Mouse (Mus musculus) left cerebral cortex, postnatal 4 days (tissue): Measurements from ENCODE around the gene Ogdh. TPM values are rescaled to one million over a fixed set of nuclear protein-coding genes. Genes with fewer than 3 reads are reported as not detected.
A peak's percentile ranks its signal among the peaks of the same experiment; 100 is the strongest.
"Not testable (repeated sequence)": the region's sequence is repeated elsewhere in the genome, so short reads cannot be mapped to it uniquely, and the experiment has no call there.

Experiments used
- DNase-seq: peaks from one replicate; pipeline ENCODE4 v3.0.0-alpha.2; 2022
- intact Hi-C: fragments of 180-260 bp; cut with DNase I; formaldehyde crosslinking; loops from one replicate; pipeline ENCODE4 v1.15.1; 2025
- total RNA-seq, 2 experiments: library from RNA; stranded (reverse); gene quantifications; 2 replicates each; pipeline ENCODE4 v1.2.3; 2021

Gene Ogdh
- total RNA-seq, 2 experiments from 2014 or later: 146 to 159 TPM

DNA sequence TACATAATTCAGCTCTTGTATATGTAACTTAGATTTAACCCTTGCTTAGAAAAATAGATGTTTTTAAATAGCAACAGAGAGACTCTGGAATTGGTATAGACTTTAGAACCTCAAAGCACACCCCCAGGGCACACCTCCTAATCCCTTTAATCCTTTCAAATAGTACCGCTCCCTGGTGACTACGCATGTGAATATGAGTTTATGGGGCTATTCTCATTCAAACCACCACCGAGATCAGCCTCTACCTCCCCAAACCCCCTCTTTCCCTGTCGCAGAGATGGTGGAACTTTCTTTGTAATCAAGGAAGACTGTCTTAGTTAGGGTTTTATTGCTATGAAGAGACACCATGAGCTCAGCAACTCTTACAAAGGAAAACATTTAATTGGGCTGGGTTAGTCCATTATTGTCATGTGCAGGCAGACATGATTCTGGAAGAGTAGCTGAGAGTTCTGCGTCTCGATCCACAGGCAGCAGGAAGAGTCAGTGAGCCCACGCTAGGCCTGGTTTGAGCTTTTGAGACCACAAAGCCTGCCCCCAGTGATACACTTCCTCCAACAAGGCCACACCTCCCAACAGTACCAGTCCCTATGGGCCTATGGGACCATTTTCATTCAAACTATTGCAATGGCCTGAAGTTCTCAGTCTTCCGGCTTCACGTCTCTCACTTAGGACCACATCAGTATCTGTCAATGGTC lies 73.3 kb downstream of the Ogdh start:
- DNase-seq: no peak
- intact Hi-C loops: no loop called here

DNA sequence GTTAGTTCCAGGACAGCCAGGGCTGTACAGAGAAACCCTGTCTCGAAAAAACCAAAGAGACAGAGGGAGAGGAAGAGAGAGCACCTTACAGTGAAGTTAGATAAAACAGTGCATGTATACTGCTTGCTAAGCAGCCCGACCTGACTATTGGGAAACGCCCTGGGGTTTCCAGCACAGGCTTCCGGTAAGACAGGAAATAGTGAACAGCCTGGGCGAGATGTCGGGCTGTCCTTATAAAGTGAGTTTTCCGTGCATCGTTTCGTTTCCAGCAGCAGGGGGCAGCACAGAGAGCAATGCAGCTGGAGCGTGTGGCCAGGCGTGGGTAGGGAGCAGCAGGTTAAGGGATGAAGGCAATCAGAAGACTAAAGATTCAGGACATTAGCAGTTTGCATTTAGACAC lies 74.5 kb downstream of the Ogdh start:
- intact Hi-C loops: no loop called here

DNA sequence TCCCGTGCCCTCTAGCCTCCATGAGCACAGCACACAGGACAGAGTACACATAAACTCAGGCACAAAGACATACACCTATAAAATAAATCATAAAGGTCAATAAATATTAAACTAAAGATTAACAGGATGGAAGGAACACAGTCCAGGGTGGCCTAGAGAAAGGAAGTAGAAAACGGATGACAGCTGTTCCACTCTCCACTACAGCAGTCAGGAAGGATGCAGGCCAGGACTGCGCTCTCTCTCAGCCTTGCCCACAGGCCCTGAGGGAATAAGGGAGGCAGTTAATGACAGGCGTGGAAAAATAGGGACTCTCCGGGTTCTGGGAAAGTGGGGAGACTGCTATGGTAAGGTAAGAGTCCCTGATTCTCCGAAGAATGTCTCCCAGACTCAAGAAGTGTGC lies 75.0 kb downstream of the Ogdh start:
- intact Hi-C loops: no loop called here
- DNase-seq: no peak

More for the DNA sequence above, 74.5 kb downstream of the Ogdh start:
- peak; percentile 68 for DNase-seq

DNA sequence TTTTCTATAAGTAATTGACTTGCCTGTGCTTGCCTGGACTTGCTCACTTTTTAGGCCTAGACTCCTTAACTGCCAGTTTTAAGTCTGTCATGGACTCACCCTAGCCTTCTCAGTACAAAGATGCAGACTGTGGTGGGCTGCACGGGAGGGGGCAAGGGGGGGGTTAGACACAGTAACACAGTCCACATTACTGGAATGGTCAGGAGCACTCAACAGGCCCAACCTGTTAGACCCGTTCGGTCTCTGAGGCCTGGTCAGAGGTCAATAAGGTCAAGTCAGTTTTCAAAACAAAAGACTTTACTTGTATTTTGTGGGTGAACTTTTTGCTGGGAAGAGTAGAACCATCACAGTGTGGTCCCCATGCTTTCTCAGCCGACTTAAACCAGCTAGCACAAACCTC lies 75.7 kb downstream of the Ogdh start:
- DNase-seq: no peak
- intact Hi-C loops: no loop called here

DNA sequence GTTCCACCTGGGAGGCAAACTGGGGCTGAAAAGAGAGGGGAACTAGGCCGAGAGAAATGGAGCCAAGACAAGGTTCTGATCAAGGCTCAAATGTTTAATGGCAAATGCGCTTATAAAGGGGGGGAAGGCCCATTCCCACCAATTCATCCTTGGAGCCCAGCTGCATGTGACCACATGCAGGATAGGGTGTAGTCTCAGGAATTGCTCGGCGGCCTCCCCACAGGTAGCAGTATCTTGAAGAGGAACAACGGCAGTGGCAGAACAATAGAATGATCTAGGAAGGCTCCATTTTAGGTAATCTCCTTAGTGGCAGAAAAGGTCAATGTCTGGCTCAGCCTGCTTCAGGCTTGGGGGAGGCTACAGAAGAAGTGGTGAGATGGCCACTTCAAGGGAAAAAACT lies 76.6 kb downstream of the Ogdh start:
- DNase-seq, intact Hi-C loops: not testable (repeated sequence)

DNA sequence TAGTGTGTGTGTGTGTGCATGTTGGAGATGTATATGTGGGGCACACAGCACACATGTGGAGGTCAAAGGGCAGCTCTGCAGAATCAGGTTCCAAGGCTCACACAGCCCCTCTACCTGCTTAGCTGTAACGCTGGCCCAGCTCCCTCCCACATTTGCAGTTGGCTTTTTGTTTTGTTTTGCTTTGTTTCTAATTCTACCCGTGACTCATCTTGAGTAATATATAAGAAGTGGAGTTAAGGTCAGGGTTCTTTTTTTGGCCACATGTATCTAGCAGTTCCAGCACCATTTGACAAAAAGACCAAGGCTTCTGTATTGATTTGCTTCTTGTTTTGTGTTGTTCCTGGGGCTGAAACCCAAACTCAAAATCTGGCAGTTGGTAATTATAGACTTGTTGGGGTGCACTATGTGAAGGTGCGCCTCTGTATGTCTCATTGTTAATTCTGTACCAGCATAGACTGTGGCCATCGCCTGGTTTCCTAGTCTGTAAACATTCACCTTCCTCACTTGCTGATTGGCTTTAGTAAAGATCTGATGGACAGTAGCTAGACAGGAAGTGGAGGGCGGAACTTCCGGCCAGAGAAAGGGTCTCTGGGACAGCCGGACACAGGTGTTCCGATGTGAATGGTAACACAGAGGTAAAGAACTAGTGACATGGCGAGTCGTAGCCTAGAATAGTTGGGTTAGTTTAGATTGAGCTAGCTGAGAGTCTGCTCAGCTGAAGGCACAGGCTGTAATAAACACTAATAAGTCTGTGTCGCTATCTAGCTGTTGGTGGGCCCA lies 80.1 kb downstream of the Ogdh start:
- DNase-seq: no peak
- intact Hi-C loops: no loop called here

DNA sequence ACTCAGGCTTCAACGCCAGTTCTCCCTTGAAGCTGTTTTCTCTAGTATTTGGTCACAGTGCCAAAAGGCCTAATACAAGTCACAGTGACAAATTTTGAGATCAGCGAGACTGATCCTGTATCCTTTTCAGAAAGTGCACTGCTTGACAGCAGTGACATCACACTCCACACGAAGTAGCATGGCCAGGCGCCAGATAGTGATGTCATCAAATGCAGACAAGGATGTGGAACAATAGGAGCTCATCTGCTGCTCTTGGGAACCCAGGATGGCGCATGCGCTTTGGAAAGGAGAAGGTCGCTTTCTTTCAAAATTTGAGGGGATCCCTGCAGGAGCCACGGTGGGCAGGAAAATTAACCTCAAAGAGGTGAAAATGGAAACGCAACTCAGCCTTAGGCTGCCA lies 81.4 kb downstream of the Ogdh start:
- DNase-seq: peak; percentile 34
- intact Hi-C loops: no loop called here

DNA sequence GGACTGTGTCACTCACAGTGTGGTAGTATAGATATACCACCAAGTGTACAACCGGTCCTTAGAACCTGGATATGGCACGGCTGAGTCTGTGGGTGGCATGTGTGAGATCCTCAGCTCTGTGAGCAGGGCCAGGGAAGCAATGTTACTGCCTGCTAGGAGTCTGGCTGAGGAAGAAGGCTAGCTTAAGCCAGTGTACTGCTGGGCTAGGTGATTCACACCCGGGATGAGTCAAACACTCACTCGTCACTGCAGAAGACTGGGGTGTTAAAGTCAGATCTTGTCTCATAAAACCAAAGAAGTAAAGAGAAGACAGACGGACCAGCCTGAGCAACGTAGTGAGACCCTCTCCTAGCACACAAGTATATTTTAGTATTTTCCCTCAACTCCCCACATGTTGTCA lies 89.5 kb downstream of the Ogdh start:
- no peak for DNase-seq
- intact Hi-C loops: no loop called here

DNA sequence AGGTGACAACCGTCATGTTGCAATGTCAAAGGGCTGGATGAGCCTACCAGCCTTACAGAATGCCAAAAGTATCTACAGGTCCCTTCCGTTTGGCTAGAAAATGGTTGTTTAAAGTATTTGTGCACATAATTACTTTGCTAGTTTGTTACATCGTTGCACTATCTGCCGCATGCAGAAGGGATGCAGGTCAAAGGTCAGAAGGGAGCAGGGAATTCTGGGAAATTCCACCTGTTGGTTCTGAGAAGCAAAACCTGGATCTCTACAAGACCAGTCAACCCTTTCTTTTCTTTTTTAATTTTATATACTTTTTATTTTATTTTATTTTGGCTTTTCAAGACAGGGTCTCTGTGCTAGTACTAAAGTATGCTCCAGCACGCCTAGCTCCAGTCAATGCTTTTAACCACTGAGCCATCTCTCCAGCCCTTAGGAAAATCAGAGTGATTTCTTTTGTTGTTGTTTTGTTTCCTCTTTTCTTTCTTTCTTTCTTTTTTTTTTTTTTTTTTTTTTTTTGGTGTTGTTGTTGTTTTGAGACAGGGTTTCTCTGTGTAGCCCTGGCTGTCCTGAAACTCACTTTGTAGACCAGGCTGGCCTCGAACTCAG lies 96.8 kb downstream of the Ogdh start:
- no peak for DNase-seq
- intact Hi-C loops: no loop called here

DNA sequence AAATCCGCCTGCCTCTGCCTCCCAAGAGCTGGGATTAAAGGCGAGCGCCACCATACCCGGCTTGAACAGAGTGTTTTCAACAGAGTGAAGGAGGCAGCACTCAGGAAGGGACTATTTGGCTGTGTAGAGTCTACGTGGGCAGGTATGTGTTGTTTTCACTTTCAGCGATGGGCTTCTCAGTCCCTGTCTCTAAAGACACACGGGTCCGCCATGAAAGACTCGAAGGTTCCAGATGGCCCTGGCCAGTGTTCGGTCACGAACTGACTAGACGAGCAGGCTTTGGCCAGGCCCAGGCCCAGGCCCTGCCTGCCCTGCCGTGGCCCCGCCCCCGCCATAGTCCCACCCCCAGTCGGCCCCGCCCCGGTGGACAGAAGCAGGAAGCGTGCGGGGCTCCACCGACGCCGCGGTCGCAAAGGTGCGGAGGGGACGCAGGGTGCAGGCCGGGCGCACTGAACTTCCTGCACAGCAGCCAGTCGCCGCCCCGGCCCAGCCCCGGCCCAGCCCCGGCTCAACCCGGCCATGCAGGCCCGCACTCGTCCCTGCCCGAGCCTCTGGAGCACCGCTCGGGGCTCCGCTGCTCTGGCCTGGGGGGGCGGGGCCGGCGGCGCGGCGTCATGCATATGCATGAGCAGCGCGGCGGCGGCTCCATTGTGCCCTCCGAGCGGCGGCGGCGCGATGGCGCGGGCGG lies 97.4 kb downstream of the Ogdh start, which contains the start of gene Zmiz2:
Zmiz2 (plus strand) TSS at position 349 of the 688 bp plus-strand sequence.
- intact Hi-C loops: no loop called here
- peak; percentile 97 for DNase-seq

DNA sequence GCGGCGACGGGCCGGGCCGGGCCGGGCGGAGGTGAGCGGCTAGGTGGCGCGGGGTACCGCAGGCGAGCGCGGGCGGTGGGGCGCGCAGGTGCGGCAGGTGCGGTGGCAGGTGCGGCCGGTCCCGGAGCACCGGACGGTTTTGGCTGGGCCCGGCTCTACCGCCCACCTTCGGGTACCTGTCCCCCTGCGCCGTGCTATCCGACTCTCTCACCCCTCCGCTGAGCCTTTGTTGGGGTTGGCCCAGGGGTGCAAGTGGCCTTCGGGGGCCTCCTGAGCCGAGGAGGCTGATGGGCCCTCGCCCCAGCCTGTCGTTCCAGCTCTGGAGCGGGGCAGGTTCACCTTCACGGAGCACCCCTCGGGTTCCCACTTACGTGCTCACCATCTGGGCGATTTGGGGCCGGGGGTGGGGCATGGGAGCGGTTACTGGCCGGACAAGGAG lies 98.1 kb downstream of the Ogdh start:
- intact Hi-C loops: no loop called here
- no peak for DNase-seq

DNA sequence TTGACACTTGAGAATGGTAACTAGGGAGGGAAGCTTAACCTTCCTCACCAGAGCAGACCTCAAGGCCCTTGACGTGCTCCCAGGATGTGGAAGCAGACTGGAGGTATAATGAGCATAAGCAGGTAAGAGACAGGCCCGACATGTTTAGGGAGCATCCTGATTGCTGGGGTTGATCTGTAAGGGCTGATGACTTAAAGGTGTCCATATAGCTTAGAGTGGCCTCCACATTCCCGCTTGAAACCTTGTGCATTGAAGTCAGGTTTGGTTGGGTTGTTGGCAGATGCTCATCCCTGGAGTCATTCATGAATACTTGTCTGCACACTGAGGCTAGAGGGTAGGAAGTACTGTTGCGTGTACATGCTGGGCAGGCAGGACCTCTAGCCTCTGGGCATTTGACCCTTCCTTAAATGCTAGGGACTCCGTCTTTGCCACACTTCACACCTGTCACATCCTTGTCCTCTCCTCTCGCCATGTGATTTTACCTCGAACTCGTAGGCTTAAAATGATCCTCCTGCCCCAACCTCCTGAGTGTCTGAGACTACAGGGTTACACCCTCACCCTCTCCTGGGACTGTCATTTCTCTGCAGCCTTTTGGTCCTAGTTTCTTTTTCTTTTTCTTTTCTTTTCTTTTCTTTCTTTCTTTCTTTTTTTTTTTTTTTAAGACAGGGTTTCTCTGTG lies 99.1 kb downstream of the Ogdh start:
- DNase-seq: no peak

DNA sequence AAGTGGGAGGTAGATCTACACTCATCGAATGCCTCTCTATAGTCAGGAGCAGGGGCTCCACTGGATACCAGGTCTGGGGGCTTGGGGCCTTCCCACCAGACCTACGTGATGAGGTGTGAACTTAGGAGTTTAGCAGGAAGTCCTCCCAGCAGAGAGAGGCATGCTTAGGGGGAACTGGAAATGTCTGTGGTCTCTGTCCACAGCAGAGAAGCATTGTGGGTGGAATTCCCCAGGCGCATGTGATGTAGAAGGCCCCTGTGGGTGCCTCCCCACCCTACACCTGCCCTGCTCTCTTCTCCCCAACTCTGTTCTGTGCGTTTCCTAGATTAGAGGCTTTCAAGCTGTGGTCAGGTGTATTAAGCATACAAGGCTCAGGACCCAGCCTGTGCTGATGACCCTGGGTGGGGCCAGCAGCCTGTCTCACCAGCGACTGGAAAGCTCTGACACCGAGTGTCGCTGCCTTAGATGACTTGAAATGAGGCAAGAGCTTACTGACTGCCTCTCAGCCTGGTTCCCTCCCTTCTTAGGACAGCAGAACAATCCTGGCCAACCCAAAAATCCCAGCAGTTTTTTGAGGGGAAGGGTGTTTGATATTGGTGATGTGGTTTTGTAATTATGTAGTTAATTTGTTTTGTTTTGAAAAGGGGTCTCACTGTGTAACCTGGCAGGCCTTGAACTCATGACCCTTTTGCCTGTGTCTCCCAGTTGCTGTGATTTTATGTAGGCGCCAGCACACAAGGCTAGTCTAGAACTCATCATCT lies 100.3 kb downstream of the Ogdh start:
- intact Hi-C loops: no loop called here

More for the DNA sequence above, 99.1 kb downstream of the Ogdh start:
- intact Hi-C loops: no loop called here

DNA sequence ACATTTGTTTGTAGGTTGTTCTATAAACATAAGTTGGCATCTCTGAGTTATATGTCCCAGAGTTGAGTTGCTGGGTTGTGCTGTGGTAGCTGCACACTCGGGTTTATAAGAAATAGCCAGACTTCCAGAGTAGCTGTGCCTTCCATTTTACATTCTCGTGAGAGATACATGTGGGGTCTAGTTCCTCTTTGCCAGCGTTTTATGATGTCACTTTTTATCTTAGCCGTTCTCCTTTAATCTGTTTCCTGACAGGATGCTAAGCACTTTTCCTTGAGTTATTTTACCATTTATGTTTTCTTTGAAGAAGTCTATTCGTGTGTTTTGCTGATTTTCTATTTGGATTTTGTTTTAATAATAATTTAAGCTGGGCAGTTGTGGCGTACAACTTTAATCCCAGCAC lies 101.4 kb downstream of the Ogdh start:
- DNase-seq: no peak
- intact Hi-C loops: no loop called here

More for the DNA sequence above, 100.3 kb downstream of the Ogdh start:
- DNase-seq: no peak

DNA sequence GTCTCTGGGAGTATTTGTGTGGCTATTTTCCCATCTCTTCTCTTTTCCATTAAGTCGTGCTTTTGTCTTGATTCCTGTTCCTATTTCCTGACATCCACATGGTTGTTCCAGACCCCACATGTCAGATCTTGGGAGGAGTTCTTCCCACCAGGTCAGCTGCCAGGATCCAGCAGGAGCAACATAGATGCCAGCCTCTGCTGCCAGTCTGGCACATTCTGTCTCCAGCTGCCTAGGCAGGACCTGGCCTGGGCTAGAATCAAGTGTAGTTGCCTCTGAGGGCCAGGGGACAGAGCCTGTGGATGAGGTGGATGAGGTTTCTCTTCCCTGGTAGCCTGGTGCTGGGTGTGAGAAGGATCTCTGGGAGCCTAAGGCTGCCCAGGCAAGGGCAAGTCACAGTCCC lies 102.4 kb downstream of the Ogdh start:
- peak; percentile 71 for DNase-seq

DNA sequence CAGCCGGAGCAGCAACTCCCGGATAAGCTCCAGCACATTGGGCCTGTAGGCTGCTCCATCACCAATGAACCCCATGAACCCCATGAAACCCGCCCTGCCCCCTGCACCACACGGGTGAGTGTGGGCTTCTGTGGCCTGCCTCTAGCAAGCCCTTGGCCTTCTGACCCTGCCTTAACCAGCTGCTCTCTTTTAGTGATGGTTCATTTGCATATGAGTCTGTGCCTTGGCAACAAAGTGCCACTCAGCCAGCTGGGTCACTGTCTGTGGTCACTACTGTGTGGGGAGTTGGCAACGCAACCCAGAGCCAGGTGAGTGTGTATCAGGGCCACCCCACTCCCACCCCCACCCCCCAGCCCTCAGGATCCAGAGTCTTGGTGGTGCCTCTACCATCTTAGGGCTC lies 104.1 kb downstream of the Ogdh start:
- intact Hi-C loops: no loop called here
- no peak for DNase-seq

More for the DNA sequence above, 102.4 kb downstream of the Ogdh start:
- intact Hi-C loops: no loop called here

DNA sequence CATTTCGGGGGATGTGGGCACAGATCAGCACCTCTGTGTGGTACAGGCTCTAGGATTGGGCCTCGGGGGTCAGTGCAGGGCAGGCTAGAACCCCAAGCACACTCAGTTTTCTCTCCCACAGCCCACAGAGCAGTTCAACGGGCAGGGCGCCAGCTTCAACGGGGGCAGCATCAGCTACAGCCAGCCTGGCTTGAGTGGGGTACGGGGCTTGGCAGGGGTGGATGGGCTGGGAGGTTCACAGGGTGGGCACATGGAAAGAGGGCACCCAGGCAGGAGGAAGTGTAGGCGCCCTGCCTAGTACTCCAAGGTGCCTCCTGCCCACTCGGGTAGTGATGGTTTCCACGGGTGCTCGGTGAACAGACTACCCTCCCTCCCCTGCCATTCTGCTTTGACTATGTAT lies 106.7 kb downstream of the Ogdh start:
- no peak for DNase-seq
- intact Hi-C loops: no loop called here

DNA sequence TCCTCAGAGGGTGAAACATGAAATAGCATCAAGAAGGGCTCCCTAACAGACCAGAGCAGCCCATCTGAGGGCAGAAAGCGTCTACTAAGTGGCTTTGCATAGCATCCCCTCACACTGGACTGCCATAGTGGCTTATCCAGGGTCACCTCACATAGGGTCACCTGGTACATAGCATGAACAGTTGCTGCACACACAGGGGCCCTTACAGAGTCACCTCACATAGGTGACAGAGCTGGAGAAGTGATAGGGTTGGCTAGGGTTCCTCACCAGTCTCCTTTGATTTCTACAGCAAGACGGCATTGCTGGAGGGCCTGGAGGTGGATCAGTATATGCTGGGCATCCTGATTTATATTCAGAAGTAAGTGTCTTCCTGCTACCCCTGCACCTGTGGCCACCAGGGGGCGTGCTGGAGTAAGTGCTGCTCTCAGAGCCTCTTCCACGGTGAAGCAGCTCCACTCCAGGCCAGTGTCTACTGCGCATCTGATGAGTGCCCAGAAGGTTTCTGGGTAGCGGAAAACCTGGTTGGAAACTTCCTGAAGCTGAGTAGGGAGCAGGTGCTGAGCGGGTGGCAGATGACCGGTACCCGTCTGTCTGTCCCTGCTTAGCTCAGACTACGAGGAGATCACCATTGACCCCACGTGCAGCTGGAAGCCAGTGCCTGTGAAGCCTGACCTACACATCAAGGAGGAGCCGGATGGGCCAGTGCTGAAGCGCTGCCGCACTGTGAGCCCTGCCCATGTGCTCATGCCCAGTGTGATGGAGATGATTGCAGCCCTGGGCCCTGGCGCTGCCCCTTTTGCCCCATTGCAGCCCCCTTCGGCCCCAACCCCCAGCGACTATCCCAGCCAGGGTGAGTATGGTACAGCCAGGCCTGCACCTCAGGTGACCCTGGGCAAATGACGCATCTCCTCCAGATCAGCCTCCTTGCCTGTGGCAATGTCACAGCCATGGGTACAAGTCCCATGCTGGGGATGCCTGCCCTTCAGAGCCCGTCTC lies 111.4 kb downstream of the Ogdh start:
- intact Hi-C loops: no loop called here
- peak; percentile 70 for DNase-seq
